Mouse (Mus musculus): ENCODE data around the gene Afmid.

The Afmid gene

DNA sequence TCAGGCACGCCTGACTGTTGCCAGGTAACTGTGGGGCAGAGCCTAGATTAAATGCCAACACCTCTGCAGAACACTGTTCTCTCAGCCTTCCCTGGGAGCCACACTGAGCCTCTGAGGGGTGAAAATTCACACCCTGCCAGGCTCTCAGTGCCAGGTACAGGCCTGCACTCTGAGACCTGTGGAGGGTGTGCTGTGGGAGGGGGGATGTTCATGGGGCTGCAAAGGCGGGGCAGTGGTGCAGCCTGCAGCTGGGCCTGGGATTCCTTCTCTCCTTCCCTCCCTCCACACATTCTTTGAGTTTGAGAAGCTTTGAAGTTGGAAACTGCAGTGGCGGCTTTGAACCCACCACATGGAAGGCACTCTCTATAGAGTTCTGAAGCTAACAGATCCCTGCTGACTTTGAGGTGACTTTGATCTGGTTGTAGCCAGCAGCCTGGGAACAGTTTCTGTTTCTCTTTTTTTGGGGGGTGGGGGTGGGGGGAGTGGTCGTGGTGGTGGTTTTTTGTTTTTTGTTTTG is 31.6 kb upstream of the Afmid start:
- DNase-seq (ENCODE audit: low read depth, low spot score) = no peak

- DNase-seq (ENCODE audit: low read depth, low spot score) = no peak
These were observed 28.8 kb upstream of the Afmid start for GRCm38 (mm10) chr11:117796954-117797353.

DNA sequence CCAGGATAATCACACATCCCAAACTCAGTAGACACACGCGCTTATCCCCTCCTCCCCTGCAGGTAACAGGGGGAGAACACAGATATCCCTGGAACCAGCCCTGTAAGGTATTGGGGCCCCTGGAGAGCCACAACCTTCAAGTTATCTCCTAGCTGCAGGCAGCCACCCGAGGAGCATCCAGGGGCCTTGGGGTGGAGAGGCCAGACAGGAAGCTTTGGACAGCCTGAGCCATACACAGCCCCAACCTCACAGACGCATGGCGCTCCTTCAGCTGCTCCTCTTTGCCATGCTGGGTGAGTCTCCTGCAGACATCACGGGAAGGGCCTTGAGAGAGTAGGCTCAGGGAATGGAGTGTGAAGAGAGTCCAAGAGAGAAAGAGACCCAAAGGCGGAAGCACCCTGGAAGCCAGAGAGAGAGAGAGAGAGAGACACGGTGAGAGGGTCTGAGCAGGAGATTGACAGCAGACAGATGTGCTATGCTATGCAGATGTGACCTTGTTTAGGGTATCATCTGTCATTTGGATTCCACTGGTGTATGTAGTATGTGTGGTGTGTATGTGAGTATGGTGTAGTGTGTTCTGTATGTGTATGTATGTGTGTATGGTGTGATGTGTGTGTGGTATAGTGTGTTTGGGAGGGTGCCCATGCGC is 28.1 kb upstream of the Afmid start, which contains the start of gene 6030468B19Rik:
TSS of gene 6030468B19Rik (plus strand) at position 150 of the 649 bp plus-strand sequence.
- DNase-seq (ENCODE audit: low read depth, low spot score) = no peak

DNA sequence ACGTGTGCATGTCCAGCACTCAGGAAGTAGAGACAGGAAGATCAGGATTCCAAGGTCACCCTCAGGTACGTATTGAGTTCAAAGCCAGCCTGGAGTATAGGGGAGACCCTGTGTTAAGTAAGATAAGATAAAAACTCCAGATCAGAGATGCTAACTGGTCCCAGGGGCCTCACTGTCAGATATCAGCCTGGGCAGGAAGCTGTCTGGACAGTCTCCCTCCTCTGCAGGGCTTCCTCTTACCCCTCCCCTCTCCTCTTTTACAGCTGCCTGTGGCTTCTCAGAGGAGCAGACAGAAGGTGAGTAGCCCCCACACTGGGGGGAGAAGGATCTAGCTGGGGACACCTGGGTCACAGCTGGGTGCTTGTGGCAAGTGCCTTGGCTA is 27.6 kb upstream of the Afmid start:
- no peak for DNase-seq (ENCODE audit: low read depth, low spot score)

- DNase-seq (ENCODE audit: low read depth, low spot score) = no peak
These were observed 26.6 kb upstream of the Afmid start for GRCm38 (mm10) chr11:117799174-117799573.

DNA sequence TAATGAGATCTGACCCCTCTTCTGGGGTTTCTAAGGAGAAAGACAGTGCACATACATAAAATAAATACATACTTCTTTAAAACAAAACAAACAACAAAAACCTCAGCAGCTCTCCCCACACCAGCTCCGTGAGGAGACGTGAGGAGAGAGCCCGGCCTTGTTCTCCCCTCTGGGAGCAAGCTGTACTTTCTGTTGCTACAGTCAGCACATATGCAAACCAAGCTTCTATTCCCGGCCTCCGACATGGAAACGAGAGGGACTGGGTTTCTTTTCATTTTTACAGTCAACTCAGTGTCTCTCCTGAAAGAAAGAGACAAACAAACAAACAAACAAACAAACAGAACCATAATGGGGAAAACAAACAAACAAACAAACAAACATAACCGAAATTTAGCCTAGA is 25.7 kb upstream of the Afmid start:
- no peak for DNase-seq (ENCODE audit: low read depth, low spot score)

DNA sequence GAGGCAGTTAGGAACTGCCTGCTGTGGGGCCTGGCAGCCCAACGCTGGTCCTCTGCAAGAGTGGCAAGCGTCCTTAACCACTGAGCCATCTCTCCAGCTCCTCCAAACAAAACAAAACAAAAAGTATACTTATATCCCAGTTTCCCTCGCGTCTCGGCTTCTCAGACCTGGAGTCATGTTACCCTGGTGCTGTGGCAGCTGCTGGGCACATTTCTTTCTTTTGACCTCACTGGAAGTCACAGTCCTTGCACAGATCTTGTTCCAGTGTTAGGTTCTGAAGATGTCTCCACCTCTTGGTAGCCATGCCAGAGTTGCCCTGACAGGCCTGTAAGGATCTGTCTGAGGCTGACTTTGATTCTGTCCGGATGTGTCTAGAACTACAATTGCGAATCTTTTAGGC is 24.1 kb upstream of the Afmid start:
- DNase-seq (ENCODE audit: low read depth, low spot score) = no peak

GRCm38 (mm10) chr11:117803166-117803688 is 22.5 kb upstream of the Afmid start:
- DNase-seq (ENCODE audit: low read depth, low spot score) = no peak

DNA sequence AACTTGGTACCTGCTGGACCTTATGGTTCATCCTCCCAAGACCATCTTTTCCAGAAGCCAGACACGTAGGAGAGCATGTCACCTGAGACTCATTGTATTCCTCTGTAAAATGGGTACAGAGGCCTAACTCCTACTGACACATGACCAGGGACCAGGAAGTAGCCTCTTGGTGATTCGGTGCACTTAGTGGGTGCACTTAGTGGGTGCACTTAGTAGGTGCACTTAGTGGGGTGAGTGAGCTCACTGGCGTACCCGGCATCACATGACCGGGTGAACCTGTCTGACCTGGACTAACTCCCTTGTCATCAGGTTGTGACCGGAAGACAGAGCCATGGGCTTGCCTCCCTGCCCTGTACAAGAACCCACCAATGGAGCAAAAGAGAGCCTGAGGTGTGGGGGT is 18.9 kb upstream of the Afmid start:
- DNase-seq (ENCODE audit: low read depth, low spot score) = no peak

- DNase-seq (ENCODE audit: low read depth, low spot score) = no peak
These were observed 16.1 kb upstream of the Afmid start, which contains the start of the genes Gm20708 and Syngr2 for GRCm38 (mm10) chr11:117809407-117810311. TSS of gene Gm20708 (plus strand) at chr11:117809668. TSS of gene Syngr2 (plus strand) at chr11:117809668.

- peak; percentile 82 for DNase-seq (ENCODE audit: low read depth, low spot score)
These were observed 15.2 kb upstream of the Afmid start for GRCm38 (mm10) chr11:117810401-117811046.

- no peak for DNase-seq (ENCODE audit: low read depth, low spot score)
These were observed 11.9 kb upstream of the Afmid start for GRCm38 (mm10) chr11:117813867-117814266.

DNA sequence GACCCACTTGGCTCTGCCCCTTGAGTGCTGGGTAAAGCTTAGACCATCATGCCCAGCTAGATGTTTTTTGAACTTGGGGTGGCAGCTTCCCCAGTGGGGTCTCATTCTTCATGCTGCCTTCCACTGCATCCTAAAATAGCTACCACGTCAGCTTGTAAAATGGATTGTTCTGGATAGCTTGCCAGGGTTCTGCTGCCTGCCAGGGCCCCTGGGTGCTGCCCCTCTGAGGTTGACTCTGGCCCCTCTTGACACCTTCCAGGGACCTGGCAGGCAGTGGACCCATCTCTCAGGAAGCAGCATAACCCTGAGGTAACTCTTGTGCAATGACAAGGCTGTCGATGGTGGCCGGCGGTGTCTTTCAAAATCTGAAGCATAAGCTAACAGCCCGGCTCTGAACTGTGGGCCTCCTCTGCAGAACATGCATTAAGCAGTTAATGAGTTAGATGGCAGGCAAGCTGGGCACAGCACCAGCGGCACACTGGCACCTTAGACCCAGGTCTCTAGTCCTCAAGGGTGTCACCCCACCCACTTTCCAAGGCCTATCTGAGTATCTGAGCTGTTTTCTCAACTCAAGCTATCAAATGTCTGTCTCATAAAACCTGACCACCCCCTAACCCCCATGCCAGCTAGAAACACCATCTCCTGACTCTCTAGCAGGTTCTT is 10.9 kb upstream of the Afmid start:
- no peak for DNase-seq (ENCODE audit: low read depth, low spot score)

DNA sequence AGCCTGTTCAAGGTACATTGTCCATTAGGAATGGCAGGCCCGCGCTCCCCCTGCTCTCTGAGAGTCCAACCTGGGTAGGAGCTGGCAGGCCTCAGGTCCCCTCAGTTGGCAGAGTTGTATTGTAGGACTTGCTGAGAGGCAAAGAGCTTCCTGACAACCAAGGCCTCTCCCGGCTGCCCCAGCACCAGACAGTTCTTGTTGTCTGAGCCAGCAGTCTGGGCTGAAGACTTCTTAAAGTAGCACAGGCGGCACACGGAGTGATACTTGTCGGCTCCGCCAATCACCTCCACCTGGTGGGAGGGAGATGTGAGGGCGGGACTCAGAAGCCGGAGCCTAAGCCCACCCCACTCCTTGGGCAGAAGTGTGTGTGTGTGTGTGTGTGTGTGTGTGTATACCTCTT is 9.9 kb upstream of the Afmid start:
- DNase-seq (ENCODE audit: low read depth, low spot score) = peak; percentile 74

GRCm38 (mm10) chr11:117816389-117816996 is 9.2 kb upstream of the Afmid start:
- DNase-seq (ENCODE audit: low read depth, low spot score) = no peak

- DNase-seq (ENCODE audit: low read depth, low spot score) = peak; percentile 94
These were observed 6.6 kb upstream of the Afmid start for GRCm38 (mm10) chr11:117819095-117819494.

DNA sequence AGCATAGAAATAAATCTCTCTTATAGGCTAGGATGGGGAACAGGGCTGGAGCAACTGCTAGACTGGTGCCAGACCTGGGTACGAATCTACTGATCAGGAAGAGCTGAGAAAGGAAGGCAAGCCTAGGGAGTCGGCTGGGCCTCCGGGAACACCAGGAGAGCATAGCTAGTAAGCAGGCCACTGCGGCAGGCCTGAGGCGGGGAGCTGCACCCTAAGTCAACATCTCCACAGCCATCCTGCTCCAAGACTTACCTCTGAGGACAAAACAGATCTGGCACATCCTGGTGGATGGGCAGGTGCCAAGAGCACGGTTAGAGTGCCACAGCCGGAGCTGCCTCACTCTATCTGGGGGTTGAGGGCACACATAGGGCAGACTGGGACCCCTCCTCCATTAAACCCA is 5.6 kb upstream of the Afmid start:
- DNase-seq (ENCODE audit: low read depth, low spot score) = no peak

GRCm38 (mm10) chr11:117821868-117822267 is 3.9 kb upstream of the Afmid start:
- DNase-seq (ENCODE audit: low read depth, low spot score) = no peak

DNA sequence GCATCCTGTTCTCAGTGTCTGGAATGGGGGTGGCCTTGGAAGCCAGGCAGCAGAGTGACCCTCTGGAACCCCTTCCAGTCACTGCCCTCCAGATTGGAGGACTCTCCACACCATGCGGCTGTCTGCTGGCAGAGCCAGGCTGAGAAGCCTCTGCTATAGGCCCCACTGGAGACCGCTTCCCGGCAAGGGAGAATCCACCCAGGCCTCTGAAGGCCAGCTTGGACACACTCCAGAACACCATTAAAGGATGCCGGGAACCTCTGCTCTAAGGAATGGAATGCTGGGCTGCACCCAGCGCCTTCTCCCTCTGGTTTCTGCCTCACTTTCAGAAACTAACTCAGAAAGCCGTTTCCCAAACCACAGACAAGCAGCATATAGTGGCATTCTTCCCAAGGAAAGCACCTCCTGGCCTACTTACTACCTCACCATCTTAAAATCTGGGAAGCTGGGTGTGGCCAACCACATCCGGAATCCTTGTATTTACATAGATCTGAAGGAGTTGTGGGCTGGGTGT is 2.9 kb upstream of the Afmid start:
- no peak for DNase-seq (ENCODE audit: low read depth, low spot score)

DNA sequence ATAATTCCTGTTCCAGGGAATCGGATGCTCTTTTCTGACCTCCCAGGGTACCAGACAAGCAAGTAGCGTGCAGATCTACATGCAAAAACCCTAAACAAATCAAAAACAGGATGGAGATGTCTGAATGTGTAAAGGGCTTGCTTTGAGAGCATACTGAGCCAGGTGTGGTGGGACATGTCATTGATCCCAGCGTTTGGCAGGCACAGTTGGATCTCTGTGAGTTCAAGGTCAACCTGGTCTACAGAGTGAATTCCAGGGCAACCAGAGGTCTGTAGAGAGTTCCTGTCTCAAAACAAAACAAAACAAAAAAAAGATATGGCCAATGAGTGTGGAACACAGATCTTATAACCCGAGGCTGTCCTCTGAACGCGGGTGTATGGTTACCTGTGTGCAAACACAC is 2.3 kb upstream of the Afmid start:
- DNase-seq (ENCODE audit: low read depth, low spot score) = no peak
